8 mouse cellular contexts compared by ENCODE assay signal in genomic region chr11:50324751-50325471, GRCm38 (mm10). TPM values are rescaled to one million over a fixed set of nuclear protein-coding genes. Genes with fewer than 3 reads are reported as not detected.
DNase-seq lines count a peak whose midpoint lies in the region; ATAC-seq lines count a peak whose summit lies in the region.
"Had no signal": no experiment of that assay in that cellular context is flagged by ENCODE, and none has a peak within 500 bp of the region (broad histone marks: within the 10 kb centered on the region; RNA-seq: fewer than 3 reads in every experiment).

No protein-coding gene starts in this region.

- no peak; the same call in none of the 2 replicates for ATAC-seq in embryonic facial prominence, embryonic 11.5 days (replicated peaks; ENCODE audit: insufficient number of reproducible peaks, low FRiP score, low TSS enrichment, low read depth)

- H3K9ac ChIP-seq in embryonic facial prominence, embryonic 11.5 days (replicated peaks; ENCODE audit: low read length): peak overlapping the region; percentile 96

- peak; percentile 3 for DNase-seq in ovary, postnatal 14 days (ENCODE audit: low spot score)
- no peak for DNase-seq in ovary, postnatal 36 days (ENCODE audit: low spot score)
- DNase-seq in embryonic facial prominence, embryonic 11.5 days (ENCODE audit: low spot score): no peak
- peak; percentile 63 for DNase-seq in induced T-regulatory cell, adult 2 months (ENCODE audit: low read depth)
- DNase-seq in midbrain, embryonic 10.5 days (ENCODE audit: low spot score): no peak
- DNase-seq in layer of hippocampus, postnatal 25 days (ENCODE audit: extremely low spot score in 1 of 2, low spot score in 1 of 2): no peak
- DNase-seq in cerebellum, adult 11 months: no peak

- H3K27me3 ChIP-seq in embryonic facial prominence, embryonic 11.5 days (ENCODE audit: control insufficient read depth, insufficient read depth, low read length): no peaks in the 10 kb centered on the region
- no peaks in the 10 kb centered on the region for H3K27me3 ChIP-seq in midbrain, embryonic 10.5 days (ENCODE audit: low read depth, poor library complexity, severe bottlenecking)

- 1% methylated on average over 34 of the region's 34 CpGs for WGBS in embryonic facial prominence, embryonic 11.5 days
- WGBS in midbrain, embryonic 10.5 days: 2% methylated on average over 34 of the region's 34 CpGs

- peak overlapping the region; percentile 91 for H3K4me3 ChIP-seq in embryonic facial prominence, embryonic 11.5 days (ENCODE audit: low read depth, low read length)
- peak overlapping the region; percentile 96 for H3K4me3 ChIP-seq in midbrain, embryonic 10.5 days

- H3K4me2 ChIP-seq in embryonic facial prominence, embryonic 11.5 days (ENCODE audit: low read depth, low read length): peak overlapping the region; percentile 78

- no peaks in the 10 kb centered on the region for H3K9me3 ChIP-seq in embryonic facial prominence, embryonic 11.5 days (replicated peaks; ENCODE audit: control insufficient read depth, low read length)
- H3K9me3 ChIP-seq in midbrain, embryonic 10.5 days (replicated peaks): no peaks in the 10 kb centered on the region

- peak overlapping the region; percentile 87 for H3K27ac ChIP-seq in embryonic facial prominence, embryonic 11.5 days (replicated peaks; ENCODE audit: low read depth, low read length)
- peak overlapping the region; percentile 99 for H3K27ac ChIP-seq in midbrain, embryonic 10.5 days (replicated peaks)

- H3K4me1 ChIP-seq in embryonic facial prominence, embryonic 11.5 days (ENCODE audit: control insufficient read depth, insufficient read depth, low read length): no peaks in the 10 kb centered on the region
- H3K4me1 ChIP-seq in midbrain, embryonic 10.5 days: peaks cover 42% of the 10 kb centered on the region

- H3K36me3 ChIP-seq in embryonic facial prominence, embryonic 11.5 days (replicated peaks; ENCODE audit: control insufficient read depth, insufficient read depth, low read depth, low read length): no peaks in the 10 kb centered on the region
- H3K36me3 ChIP-seq in midbrain, embryonic 10.5 days: peaks cover 38% of the 10 kb centered on the region

RNA-seq across cellular contexts. Expression of gene Canx, which starts 0.6 kb away (rescaled TPM):
- polyA plus RNA-seq in embryonic facial prominence, embryonic 11.5 days (2014; fragmentation: Nextera tagmentation; extraction: Ambion mirVana): 247 and 265 TPM in 2 replicates
- 324 and 343 TPM in 2 replicates for polyA plus RNA-seq in midbrain, embryonic 10.5 days (2016; fragmentation: Nextera tagmentation; extraction: Ambion mirVana)
- 100 to 1,000 TPM; 390 to 437 TPM for total RNA-seq in layer of hippocampus, postnatal 25 days (2021)

RNA-seq across cellular contexts. Expression of gene Cby3, which starts 29.4 kb away (rescaled TPM):
- polyA plus RNA-seq in embryonic facial prominence, embryonic 11.5 days (2014; fragmentation: Nextera tagmentation; extraction: Ambion mirVana): not detected in 2 replicates
- polyA plus RNA-seq in midbrain, embryonic 10.5 days (2016; fragmentation: Nextera tagmentation; extraction: Ambion mirVana): 0.20 and 0.35 TPM in 2 replicates
- total RNA-seq in layer of hippocampus, postnatal 25 days (2021): under 1 TPM in 1 of 2 experiments, not detected in 1; 0.42 TPM
- total RNA-seq: hematopoietic stem cell, adult 5-6 weeks had no signal

RNA-seq across cellular contexts. Expression of gene Maml1, which starts 32.8 kb away (rescaled TPM):
- polyA plus RNA-seq in embryonic facial prominence, embryonic 11.5 days (2014; fragmentation: Nextera tagmentation; extraction: Ambion mirVana): 10.8 and 11.9 TPM in 2 replicates
- 5.4 and 5.6 TPM in 2 replicates for polyA plus RNA-seq in midbrain, embryonic 10.5 days (2016; fragmentation: Nextera tagmentation; extraction: Ambion mirVana)
- total RNA-seq in layer of hippocampus, postnatal 25 days (2021): 10 to 100 TPM; 10.4 to 11.6 TPM

RNA-seq across cellular contexts. Expression of gene Hnrnph1, which starts 51.9 kb away (rescaled TPM):
- polyA plus RNA-seq in embryonic facial prominence, embryonic 11.5 days (2014; fragmentation: Nextera tagmentation; extraction: Ambion mirVana): 823 and 855 TPM in 2 replicates
- polyA plus RNA-seq in midbrain, embryonic 10.5 days (2016; fragmentation: Nextera tagmentation; extraction: Ambion mirVana): 612 and 627 TPM in 2 replicates
- total RNA-seq in layer of hippocampus, postnatal 25 days (2021): 100 to 1,000 TPM; 241 to 264 TPM

Comparison
In these comparisons a context has a peak if more than half of its experiments do, and no peak if none do; other contexts are left out.
1. DNase-seq: peak in ovary, postnatal 14 days (single experiment) and induced T-regulatory cell, adult 2 months (single experiment); none in ovary, postnatal 36 days (single experiment), embryonic facial prominence, embryonic 11.5 days (single experiment), midbrain, embryonic 10.5 days (single experiment), layer of hippocampus, postnatal 25 days (0 of 2) and cerebellum, adult 11 months (single experiment).